Mouse (Mus musculus) ES-Bruce4 (cell line): ENCODE results near the gene Acot13. TPM values are rescaled to one million over a fixed set of nuclear protein-coding genes. Genes with fewer than 3 reads are reported as not detected.

Source experiments
- H3K27ac ChIP-seq: 2 replicates; pipeline ENCODE4 v1.5.1; 2012; ENCODE audit warnings: low read length, inconsistent platforms; ENCODE audit not compliant: insufficient read depth
- H3K27me3 ChIP-seq: 2 replicates; pipeline ENCODE4 v1.6.1; 2012; ENCODE audit warnings: mild to moderate bottlenecking, low read length, inconsistent platforms; ENCODE audit not compliant: control insufficient read depth, poor library complexity, insufficient read depth, severe bottlenecking
- H3K36me3 ChIP-seq: 2 replicates; pipeline ENCODE4 v1.6.1; 2012; ENCODE audit warnings: inconsistent platforms, mild to moderate bottlenecking, low read length, moderate library complexity; ENCODE audit not compliant: control insufficient read depth, poor library complexity, insufficient read depth, severe bottlenecking
- H3K4me1 ChIP-seq: one replicate; pipeline ENCODE4 v1.8.1; 2011; ENCODE audit warnings: low read length; ENCODE audit not compliant: control insufficient read depth, insufficient read depth
- H3K4me3 ChIP-seq: 2 replicates; pipeline ENCODE4 v1.5.1; 2011; ENCODE audit warnings: low read depth, mild to moderate bottlenecking, low read length
- H3K9ac ChIP-seq: 2 replicates; pipeline ENCODE4 v1.6.1; 2012; ENCODE audit warnings: low read depth, mild to moderate bottlenecking, inconsistent platforms; ENCODE audit not compliant: poor library complexity, severe bottlenecking
- H3K9me3 ChIP-seq: replicated peaks from 2 replicates; pipeline ENCODE4 v1.6.1; 2012; ENCODE audit warnings: mild to moderate bottlenecking, low read length, inconsistent platforms; ENCODE audit not compliant: control insufficient read depth, poor library complexity, insufficient read depth, severe bottlenecking
- CTCF ChIP-seq: IDR thresholded peaks from one replicate; pipeline ENCODE4 v1.8.1; 2011; ENCODE audit warnings: low read depth, low read length
- EP300 ChIP-seq: IDR thresholded peaks from 2 replicates; pipeline ENCODE4 v1.6.1; 2011; ENCODE audit warnings: low read depth, low read length; ENCODE audit not compliant: insufficient read depth
- POLR2A ChIP-seq: IDR thresholded peaks from one replicate; pipeline ENCODE4 v1.8.1; 2011; ENCODE audit warnings: low read length; ENCODE audit not compliant: insufficient read depth
- polyA plus RNA-seq: library from polyadenylated mRNA; stranded (reverse); fragments of >200 nt; gene quantifications from 2 replicates; pipeline ENCODE4 v1.2.4, GENCODE M21; 2011; ENCODE audit warnings: low read depth; ENCODE audit not compliant: missing spikeins, insufficient read depth, insufficient read length

Gene Acot13
- polyA plus RNA-seq, 1 experiment: 93.1 TPM

DNA sequence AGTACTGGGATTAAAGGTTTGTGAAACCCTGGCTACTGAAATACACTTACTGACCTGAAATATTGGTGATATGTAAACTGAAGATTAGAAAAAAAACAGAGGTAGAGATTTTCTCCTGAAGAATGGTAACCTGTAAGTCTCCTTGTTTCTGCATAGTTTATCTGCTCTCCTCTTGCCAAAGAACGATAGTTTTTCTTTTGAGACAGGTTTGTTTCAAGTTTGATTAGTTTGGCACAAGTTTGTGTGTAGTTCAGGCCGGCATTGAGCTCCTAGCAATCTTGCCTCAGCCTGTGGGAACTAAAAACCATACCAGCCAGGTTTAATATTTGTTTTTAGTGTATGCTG, 1.4 kb upstream of the Acot13 start:
- H3K36me3 ChIP-seq: peaks cover 8% of the 10 kb centered on the region
- peak overlapping the region; percentile 97 for H3K4me3 ChIP-seq
- TF ChIP-seq CTCF (no peak), EP300 (no peak), POLR2A (no peak)
- H3K4me1 ChIP-seq: peaks cover 2% of the 10 kb centered on the region
- no peaks in the 10 kb centered on the region for H3K9me3 ChIP-seq
- peak overlapping the region; percentile 74 for H3K9ac ChIP-seq
- no peaks in the 10 kb centered on the region for H3K27me3 ChIP-seq
- no peak overlapping the region for H3K27ac ChIP-seq

DNA sequence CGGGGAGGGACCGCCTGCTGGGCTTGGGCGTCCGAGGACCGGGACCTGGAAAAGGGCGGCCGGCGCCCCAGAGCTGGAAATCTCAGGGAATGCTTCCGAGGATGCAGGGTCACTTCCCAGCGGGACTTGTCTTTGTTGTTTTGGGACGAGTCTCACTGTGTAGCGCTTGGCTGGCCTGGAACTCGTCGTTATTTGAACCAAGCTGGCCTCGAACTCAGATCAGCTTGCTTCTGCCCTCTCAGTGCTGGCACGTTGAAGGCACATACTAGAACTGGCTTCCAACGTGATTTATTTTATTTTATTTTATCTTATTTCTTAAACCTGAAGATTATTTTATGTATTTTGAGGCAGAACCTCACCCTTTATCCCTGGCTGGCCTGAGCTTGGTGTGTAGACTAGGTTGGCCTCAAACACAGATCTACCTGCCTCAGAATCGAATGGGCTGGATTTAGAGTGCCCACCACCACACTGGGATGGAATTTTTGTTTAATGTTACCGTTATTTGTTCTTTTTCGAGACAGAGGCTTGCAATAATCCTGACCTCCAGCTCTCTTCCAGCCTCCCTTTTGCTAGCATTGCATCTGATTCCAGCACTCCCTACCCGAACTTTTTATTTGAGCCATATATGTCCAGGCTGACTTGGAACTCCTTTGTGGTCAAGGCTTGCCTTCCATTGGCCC, 931 bp upstream of the Acot13 start:
- H3K9ac ChIP-seq: peak overlapping the region; percentile 74
- no peaks in the 10 kb centered on the region for H3K27me3 ChIP-seq
- H3K27ac ChIP-seq: peak overlapping the region; percentile 13; the same call in 1 of the 2 replicates
- TF ChIP-seq EP300: no peak
- TF ChIP-seq POLR2A: no peak
- no peak for TF ChIP-seq CTCF
- peak overlapping the region; percentile 97 for H3K4me3 ChIP-seq
- H3K36me3 ChIP-seq: peaks cover 8% of the 10 kb centered on the region
- no peaks in the 10 kb centered on the region for H3K9me3 ChIP-seq
- peaks cover under 1% of the 10 kb centered on the region for H3K4me1 ChIP-seq

DNA sequence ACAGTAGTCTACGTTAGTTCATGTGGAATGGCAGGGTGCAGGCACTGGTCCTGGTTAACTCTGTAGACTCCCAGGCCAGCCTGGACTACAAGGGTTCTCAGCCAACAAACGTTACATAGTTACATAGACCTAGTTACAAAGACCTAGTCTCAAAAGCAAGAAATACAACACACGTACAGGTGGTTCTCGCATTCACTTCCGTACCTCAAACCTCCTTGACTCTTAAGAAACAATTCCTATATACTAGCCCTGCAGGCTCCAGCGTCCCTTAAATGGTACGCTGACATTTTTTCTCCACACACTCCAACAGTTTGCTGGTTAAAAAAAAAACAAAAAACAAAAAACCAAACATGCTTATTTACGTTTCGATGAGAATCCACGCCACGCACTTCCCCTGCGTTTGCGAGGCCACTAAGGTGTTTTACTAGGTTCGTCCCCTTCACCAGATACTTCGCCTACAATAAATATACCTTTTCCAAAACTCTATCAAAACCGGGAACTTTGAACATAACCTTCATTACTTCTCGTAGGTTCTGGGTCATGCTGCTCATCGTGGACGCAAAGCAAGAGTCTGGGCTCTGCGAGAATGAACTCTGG, 486 bp downstream of the Acot13 start:
- Histone ChIP-seq H3K9me3 (no peaks in the 10 kb centered on the region), H3K27me3 (no peaks in the 10 kb centered on the region), H3K36me3 (peaks cover 4% of the 10 kb centered on the region; the same call in 1 of the 2 replicates), H3K27ac (peak overlapping the region; percentile 53), H3K4me1 (no peaks in the 10 kb centered on the region), H3K9ac (peak overlapping the region; percentile 82), H3K4me3 (peak overlapping the region; percentile 94)
- TF ChIP-seq CTCF (no peak), POLR2A (no peak), EP300 (no peak)

DNA sequence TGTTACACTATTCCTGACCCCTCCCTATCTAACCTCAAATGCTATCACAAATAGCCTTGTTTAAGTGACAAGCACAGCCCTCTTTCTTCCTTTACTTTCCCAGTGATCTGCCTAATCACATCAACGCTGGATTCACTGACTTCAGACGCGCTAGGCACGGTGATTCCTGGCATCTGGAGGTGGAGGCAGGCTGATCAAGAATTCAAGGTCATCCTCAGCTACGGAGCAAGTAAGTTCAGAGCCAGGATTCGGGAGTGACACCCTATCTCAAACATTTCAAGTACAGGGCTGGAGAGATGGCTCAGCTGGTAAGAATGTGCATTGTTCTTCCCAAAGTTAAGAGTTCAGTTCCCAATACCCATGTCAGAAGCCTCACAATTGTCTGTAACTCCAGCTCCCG, 5.2 kb downstream of the Acot13 start:
- H3K4me1 ChIP-seq: no peaks in the 10 kb centered on the region
- H3K4me3 ChIP-seq: no peak overlapping the region
- H3K9ac ChIP-seq: no peak overlapping the region
- TF ChIP-seq POLR2A (no peak), EP300 (no peak), CTCF (no peak)
- no peak overlapping the region for H3K27ac ChIP-seq
- H3K9me3 ChIP-seq: no peaks in the 10 kb centered on the region
- H3K36me3 ChIP-seq: 0 out of 2 replicates have a peak, but pooled peaks cover 2% of the 10 kb centered on the region
- H3K27me3 ChIP-seq: no peaks in the 10 kb centered on the region

DNA sequence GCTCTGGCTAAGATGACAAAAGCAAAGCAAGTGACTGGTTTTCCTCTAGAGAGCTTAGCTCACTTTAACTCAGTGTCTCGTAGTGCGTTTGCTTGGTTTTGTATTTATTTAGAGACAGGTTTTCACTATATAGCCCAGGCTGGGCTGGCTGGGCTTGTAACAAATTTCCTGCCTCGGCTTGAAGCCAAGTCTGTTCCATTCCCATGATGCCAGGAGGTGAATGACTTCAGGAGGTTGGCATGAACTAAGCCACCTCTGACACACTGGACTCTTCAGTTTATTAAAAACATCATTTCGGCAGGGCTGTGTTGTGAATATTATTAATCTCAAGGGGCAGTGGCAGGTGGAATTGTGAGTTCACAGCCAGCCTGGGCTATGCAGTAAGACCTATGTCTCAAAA, 5.8 kb downstream of the Acot13 start:
- H3K9me3 ChIP-seq: no peaks in the 10 kb centered on the region
- no peaks in the 10 kb centered on the region for H3K4me1 ChIP-seq
- H3K36me3 ChIP-seq: 0 out of 2 replicates have a peak, but pooled peaks cover 2% of the 10 kb centered on the region
- no peak overlapping the region for H3K4me3 ChIP-seq
- H3K9ac ChIP-seq: no peak overlapping the region
- TF ChIP-seq CTCF (no peak), EP300 (no peak), POLR2A (no peak)
- no peak overlapping the region for H3K27ac ChIP-seq
- H3K27me3 ChIP-seq: no peaks in the 10 kb centered on the region

DNA sequence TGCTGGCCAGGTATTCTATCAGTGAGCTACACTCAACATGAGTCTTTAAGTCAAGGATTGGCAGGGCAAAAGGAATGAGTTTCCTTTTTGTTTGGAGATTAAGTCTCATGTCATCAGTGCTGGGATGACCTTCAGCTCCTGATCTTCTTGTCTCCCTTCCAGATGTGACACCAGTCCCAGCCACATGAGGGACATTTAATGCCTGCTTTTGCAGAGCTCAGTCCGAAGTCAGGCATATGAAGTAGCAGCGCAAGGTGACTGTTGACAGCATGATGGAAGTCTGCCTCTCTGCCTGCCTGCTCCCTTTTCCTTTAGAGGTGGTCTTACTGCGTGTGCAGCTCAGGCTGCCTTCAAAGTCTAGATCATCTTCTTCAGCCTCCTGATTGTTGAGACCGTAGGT, 6.7 kb downstream of the Acot13 start:
- H3K9ac ChIP-seq: no peak overlapping the region
- H3K27ac ChIP-seq: no peak overlapping the region
- no peaks in the 10 kb centered on the region for H3K27me3 ChIP-seq
- H3K9me3 ChIP-seq: no peaks in the 10 kb centered on the region
- no peaks in the 10 kb centered on the region for H3K4me1 ChIP-seq
- TF ChIP-seq EP300 (no peak), POLR2A (no peak), CTCF (no peak)
- H3K36me3 ChIP-seq: 0 out of 2 replicates have a peak, but pooled peaks cover 2% of the 10 kb centered on the region
- H3K4me3 ChIP-seq: no peak overlapping the region
